Mouse (Mus musculus): ENCODE data around the gene Srpr.

DNA sequence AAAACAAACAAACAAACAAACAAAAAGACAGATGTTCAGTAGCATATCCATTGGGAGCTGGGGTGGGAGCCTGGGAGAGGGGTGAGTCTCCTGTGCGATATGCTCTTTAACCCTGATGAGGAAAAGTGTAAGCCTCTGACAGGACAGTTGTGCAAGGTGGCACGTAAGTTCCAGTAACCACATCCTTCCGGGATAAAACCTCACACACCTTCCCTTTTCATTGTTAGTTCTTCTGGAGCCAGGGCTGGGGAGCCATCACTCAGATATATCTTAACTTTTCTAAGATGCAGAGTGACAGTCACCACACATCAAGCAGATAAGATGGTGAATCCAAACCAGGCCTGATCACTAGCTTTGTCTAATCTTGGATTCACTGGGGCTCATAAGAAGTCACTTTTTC lies 5.9 kb upstream of the Srpr start:
- TF ChIP-seq GATA1 (IDR thresholded peaks at IDR 0.05; ENCODE audit: borderline replicate concordance, low read length) (no peak), FLI1 (IDR thresholded peaks at IDR 0.05; ENCODE audit: low read length) (no peak)

Data from megakaryocyte, embryonic 14.5 days (primary cell).